Mouse (Mus musculus) pancreas, adult 10 weeks (tissue): ENCODE results near the gene Scgb2b11. TPM values are rescaled to one million over a fixed set of nuclear protein-coding genes. Genes with fewer than 3 reads are reported as not detected.

Experiments
- polyA plus RNA-seq: library from polyadenylated mRNA; stranded (reverse); fragments of 350-450 nt; fragmentation: Illumina TruSeq; extraction: RNeasy Lipid Tissue Mini Kit (QIAGEN cat#74804); gene quantifications from one replicate; pipeline ENCODE4 v1.2.3, GENCODE M21; 2015; ENCODE audit warnings: low read depth, low replicate concordance; ENCODE audit not compliant: insufficient read depth

The Scgb2b11 gene
- polyA plus RNA-seq, result not detected

DNA sequence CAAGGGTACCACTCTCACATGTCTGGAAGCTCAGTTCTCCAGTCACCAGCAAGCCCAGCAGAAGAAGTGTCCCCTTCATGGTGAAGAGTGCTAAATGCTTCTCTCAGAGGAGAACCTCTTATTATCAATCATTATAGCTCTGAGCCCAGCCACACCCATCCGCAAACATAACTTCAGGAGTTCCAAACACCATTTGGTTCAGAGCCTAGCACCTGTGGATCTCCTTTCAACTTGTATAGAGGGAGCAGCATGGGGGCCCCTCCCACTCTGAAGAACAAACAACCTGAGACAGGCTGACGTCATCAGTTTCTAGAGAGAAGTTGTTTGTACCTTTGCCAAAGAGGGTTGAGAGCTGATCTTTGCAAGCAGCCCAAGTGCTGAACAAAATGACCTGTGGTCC is at the start of gene Scgb2b11:
Gene Scgb2b11 (minus strand): TSS at position 101 of the 400 bp plus-strand sequence.

DNA sequence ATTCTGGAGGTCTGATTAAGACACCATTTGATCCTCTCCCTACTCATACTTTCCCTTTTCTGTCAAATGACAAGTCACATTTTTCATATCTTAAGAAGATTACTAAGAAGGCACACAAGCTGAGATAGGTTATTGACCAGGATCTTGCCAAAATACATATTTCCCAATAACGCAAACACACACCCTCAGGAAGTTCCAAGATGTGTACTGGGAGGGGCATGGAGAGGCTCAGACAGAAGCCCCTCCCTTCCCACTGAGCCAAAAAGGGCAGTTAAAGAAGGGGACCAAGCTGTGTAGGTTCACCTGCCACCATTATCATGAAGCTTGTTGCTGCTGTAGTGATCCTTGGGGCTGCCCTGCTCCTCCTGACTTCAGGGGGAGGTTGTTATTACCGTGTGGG is 11.6 kb upstream of the Scgb2b11 start, which contains the start of gene Scgb1b11:
Gene Scgb1b11 (plus strand): TSS at position 301 of the 400 bp plus-strand sequence.

Other genes with a start within 250 kb of the Scgb2b11 start
- not detected for gene Scgb1b10, start 110.3 kb downstream of the Scgb2b11 start, polyA plus RNA-seq
- gene Scgb1b11, start 11.7 kb upstream of the Scgb2b11 start, polyA plus RNA-seq, result not detected
- gene Scgb2b12, start 116.1 kb upstream of the Scgb2b11 start, polyA plus RNA-seq, result not detected
- gene Scgb1b12, start 123.0 kb upstream of the Scgb2b11 start, polyA plus RNA-seq, result not detected
- gene Scgb1b29, start 230.4 kb upstream of the Scgb2b11 start, polyA plus RNA-seq, result not detected